Mouse (Mus musculus) liver, embryonic 14.5 days (tissue): Measurements from ENCODE around the gene Sos2.

Experiments
- CTCF ChIP-seq: IDR thresholded peaks from 2 replicates; pipeline ENCODE4 v1.5.1; 2016; ENCODE audit warnings: antibody characterized with exemption, low read depth, control low read depth
- EP300 ChIP-seq: IDR thresholded peaks from 2 replicates; pipeline ENCODE4 v1.6.1; 2016; ENCODE audit warnings: antibody characterized with exemption, low read depth

GRCm38 (mm10) chr12:69730306-69730705, 48.7 kb upstream of the Sos2 start:
- TF ChIP-seq CTCF (no peak), EP300 (no peak)
